In the genomic region with DNA sequence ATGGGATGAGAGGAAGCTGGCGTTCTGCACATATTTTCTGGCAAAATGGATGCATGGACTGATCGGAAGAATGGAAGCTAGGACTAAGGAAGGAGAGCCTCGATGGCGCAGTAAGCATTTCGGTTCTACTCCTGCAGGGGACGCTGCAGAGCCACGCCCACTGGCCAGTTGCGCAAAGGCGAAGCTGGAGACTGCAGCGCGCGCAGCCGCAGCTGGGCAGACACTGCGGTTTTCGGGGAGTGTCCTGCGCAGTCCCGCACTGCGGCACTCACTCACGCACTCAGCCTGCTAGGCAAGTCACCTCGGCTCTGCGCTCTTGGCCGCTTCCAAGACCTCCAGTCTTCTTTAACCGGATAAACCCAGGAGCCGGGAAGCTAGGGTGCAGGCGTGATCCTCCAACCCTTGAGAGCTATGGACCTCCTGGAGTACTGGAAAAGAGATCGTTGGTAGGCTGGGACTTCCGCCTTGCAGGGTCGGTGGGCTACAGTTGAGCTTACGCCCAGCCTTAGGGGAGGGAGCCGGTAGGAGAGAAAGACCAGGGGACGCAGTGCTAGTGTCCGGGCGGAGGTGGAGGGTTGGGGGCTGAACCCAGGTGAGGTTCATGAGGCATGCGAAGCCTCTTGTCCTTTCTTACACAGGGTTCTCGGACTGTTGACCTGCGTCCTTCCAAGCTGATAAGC, we compare ENCODE assay signal across 8 mouse cellular contexts. TPM values are rescaled to one million over a fixed set of nuclear protein-coding genes. Genes with fewer than 3 reads are reported as not detected.
DNase-seq lines count a peak whose midpoint lies in the region; ATAC-seq lines count a peak whose summit lies in the region.

A gene (plus strand): TSS at position 196 of the 680 bp plus-strand sequence.

- H3K4me3 ChIP-seq in hindbrain, embryonic 10.5 days, result peak within 1 kb of the TSS; percentile 59
- H3K4me3 ChIP-seq in lung, embryonic 15.5 days, result peak within 1 kb of the TSS; percentile 22

- peaks cover 40% of the 10 kb centered on the region for H3K27me3 ChIP-seq in hindbrain, embryonic 10.5 days (ENCODE audit: insufficient read depth, poor library complexity, severe bottlenecking)
- H3K27me3 ChIP-seq in lung, embryonic 15.5 days, result peaks cover 28% of the 10 kb centered on the region

- H3K36me3 ChIP-seq in hindbrain, embryonic 10.5 days, result no peaks in the 10 kb centered on the region
- no peaks in the 10 kb centered on the region for H3K36me3 ChIP-seq in lung, embryonic 15.5 days

- DNase-seq in thymus, postnatal 4 days, result peak; percentile 23
- DNase-seq in thymus, postnatal 10 days (ENCODE audit: low spot score in 2 of 2), result no peak
- peak; percentile 90 for DNase-seq in embryo, embryonic 10 days (ENCODE audit: low spot score)
- peak; percentile 82 for DNase-seq in hindbrain, embryonic 10.5 days (ENCODE audit: low spot score)
- peak; percentile 77 to 80 for DNase-seq in layer of hippocampus, postnatal 14 days (ENCODE audit: low spot score in 2 of 2)
- DNase-seq in retina, postnatal 7 days (ENCODE audit: low read depth, low spot score), result peak; percentile 21
- no peak for DNase-seq in thymus, postnatal 25 days

- H3K4me2 ChIP-seq in lung, embryonic 15.5 days, result peak within 1 kb of the TSS; percentile 48

- 0 out of 2 replicates have a peak within 1 kb of the TSS, but pooled peaks have one; percentile 1 for H3K9ac ChIP-seq in lung, embryonic 15.5 days

- ATAC-seq in lung, embryonic 15.5 days (ENCODE audit: borderline replicate concordance, extremely low read depth, low FRiP score, low TSS enrichment), result no peak

- no peaks in the 10 kb centered on the region for H3K9me3 ChIP-seq in hindbrain, embryonic 10.5 days
- H3K9me3 ChIP-seq in lung, embryonic 15.5 days, result no peaks in the 10 kb centered on the region

- H3K4me1 ChIP-seq in hindbrain, embryonic 10.5 days (replicated peaks), result peaks cover 22% of the 10 kb centered on the region
- H3K4me1 ChIP-seq in lung, embryonic 15.5 days, result peaks cover 21% of the 10 kb centered on the region

- WGBS in hindbrain, embryonic 10.5 days, result under 1% methylated on average over 36 of the region's 36 CpGs
- WGBS in lung, embryonic 15.5 days, result 2% methylated on average over 36 of the region's 36 CpGs

- H3K27ac ChIP-seq in hindbrain, embryonic 10.5 days, result peak within 1 kb of the TSS; percentile 80
- H3K27ac ChIP-seq in lung, embryonic 15.5 days, result no peak within 1 kb of the TSS

RNA-seq across cellular contexts. Expression of the gene that starts here (rescaled TPM):
- 41.0 and 88.9 TPM in 2 replicates for polyA plus RNA-seq in hindbrain, embryonic 10.5 days (2016; fragmentation: Nextera tagmentation; extraction: Ambion mirVana)
- total RNA-seq in layer of hippocampus, postnatal 14 days (2021), result 100 to 1,000 TPM; 427 to 584 TPM
- polyA plus RNA-seq in lung, embryonic 15.5 days (2015; fragmentation: Nextera tagmentation; extraction: Ambion mirVana), result 1.7 and 2.9 TPM in 2 replicates

Comparison
In these comparisons a context has a peak if more than half of its experiments do, and no peak if none do; other contexts are left out.
1. RNA of the gene that starts here (polyA plus RNA-seq): 41.0 to 88.9 TPM in hindbrain, embryonic 10.5 days; 1.7 to 2.9 TPM in lung, embryonic 15.5 days; every median in the first group is over 10 times any median in the second.
2. DNase-seq: peak in thymus, postnatal 4 days (single experiment), embryo, embryonic 10 days (single experiment), hindbrain, embryonic 10.5 days (single experiment), layer of hippocampus, postnatal 14 days (2 of 2) and retina, postnatal 7 days (single experiment); none in thymus, postnatal 10 days (0 of 2) and thymus, postnatal 25 days (single experiment).